Mouse (Mus musculus): ENCODE results near the gene Lamp1.

- TF ChIP-seq CTCF (IDR thresholded peaks at IDR 0.05; ENCODE audit: insufficient read depth, low read depth, low read length): no peak
- TF ChIP-seq POLR2A (IDR thresholded peaks at IDR 0.05; ENCODE audit: insufficient read depth, low read depth, low read length): no peak
These were observed 8.0 kb upstream of the Lamp1 start for GRCm38 (mm10) chr8:13150929-13151328.

All from olfactory bulb, adult 2 months (tissue).